Mouse (Mus musculus) heart, embryonic 16.5 days (tissue): Measurements from ENCODE around the gene Rbck1. TPM values are rescaled to one million over a fixed set of nuclear protein-coding genes. Genes with fewer than 3 reads are reported as not detected.

ENCODE experiments used
- ATAC-seq: fragments of 200-750 bp; cut with Nextera tagmentation; replicated peaks from 2 replicates; pipeline ENCODE4 v1.8.0; 2017; ENCODE audit warnings: moderate number of reproducible peaks; ENCODE audit not compliant: insufficient read depth, low FRiP score; ENCODE audit errors: extremely low read depth
- H3K27ac ChIP-seq: fragments of 300-500 bp; sonication (generic); 2 replicates; pipeline ENCODE4 v1.5.1; 2014; ENCODE audit warnings: mild to moderate bottlenecking, low read length, control low read depth, moderate library complexity
- H3K27me3 ChIP-seq: fragments of 300-500 bp; sonication (generic); 2 replicates; pipeline ENCODE4 v1.6.1; 2014; ENCODE audit warnings: low read length, mixed read lengths; ENCODE audit not compliant: control insufficient read depth, insufficient read depth
- H3K36me3 ChIP-seq: fragments of 300-500 bp; sonication (generic); 2 replicates; pipeline ENCODE4 v1.6.1; 2014; ENCODE audit not compliant: control insufficient read depth, insufficient read depth
- H3K4me1 ChIP-seq: fragments of 300-500 bp; sonication (generic); 2 replicates; pipeline ENCODE4 v1.6.1; 2014; ENCODE audit warnings: low read length, mixed read lengths; ENCODE audit not compliant: control insufficient read depth, insufficient read depth
- H3K4me2 ChIP-seq: fragments of 300-500 bp; sonication (generic); 2 replicates; pipeline ENCODE4 v1.6.1; 2014; ENCODE audit warnings: low read depth, mild to moderate bottlenecking, control low read depth, low read length
- H3K4me3 ChIP-seq: fragments of 300-500 bp; sonication (generic); 2 replicates; pipeline ENCODE4 v1.5.1; 2014; ENCODE audit warnings: mild to moderate bottlenecking, control low read depth, low read length
- H3K9ac ChIP-seq: fragments of 300-500 bp; sonication (generic); 2 replicates; pipeline ENCODE4 v1.6.1; 2014; ENCODE audit warnings: low read length, control low read depth
- H3K9me3 ChIP-seq: fragments of 300-500 bp; sonication (generic); replicated peaks from 2 replicates; pipeline ENCODE4 v1.6.1; 2016; ENCODE audit warnings: low read length; ENCODE audit not compliant: control insufficient read depth
- WGBS: fragments of 180-500 bp; shearing (Covaris S2); extraction: QIAGEN DNeasy Blood & Tissue Kit; methylation state at CpG from one replicate; pipeline ENCODE4 v1.1.7; 2014; 5-methylcytosine and 5-hydroxymethylcytosine counted together
- polyA plus RNA-seq: library from polyadenylated mRNA; unstranded; fragments of >200 nt; fragmentation: Nextera tagmentation; extraction: Ambion mirVana; gene quantifications from 2 replicates; pipeline ENCODE4 v1.2.1, GENCODE M21; 2015

Gene Rbck1
- polyA plus RNA-seq, 1 experiment from 2014 or later, result 82.4 TPM

DNA sequence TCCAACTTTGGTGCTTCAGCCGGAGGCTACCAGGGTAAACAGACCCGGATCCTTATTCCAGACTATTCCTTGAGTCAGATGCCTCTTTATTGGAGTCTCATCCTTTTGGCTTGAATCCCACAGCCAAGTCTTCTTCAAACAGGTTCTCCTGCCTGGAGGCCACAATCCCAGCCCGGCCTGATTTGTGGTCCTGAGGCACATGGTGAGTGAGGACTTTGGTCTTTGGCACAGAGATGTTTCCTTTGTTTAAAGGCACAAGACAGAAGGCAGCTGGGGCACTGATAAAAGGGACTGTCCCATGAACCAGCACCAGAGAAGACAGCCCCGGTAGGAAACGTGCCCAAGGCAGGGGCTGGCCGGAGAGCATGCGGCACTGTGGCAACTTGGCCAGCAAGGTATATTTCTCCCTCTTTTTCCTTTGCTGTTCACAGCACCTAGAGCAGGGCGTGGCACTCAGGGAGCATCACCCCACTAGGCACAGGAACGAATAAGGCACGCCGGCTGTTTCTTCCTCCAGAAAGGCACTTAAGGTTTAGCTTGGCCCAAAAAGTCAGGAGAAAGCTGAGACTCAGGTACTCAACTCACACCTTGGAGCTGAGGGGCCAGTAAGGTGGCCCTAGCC lies 5.2 kb upstream of the Rbck1 start:
- Histone ChIP-seq H3K27me3 (no peaks in the 10 kb centered on the region), H3K27ac (no peak overlapping the region), H3K9ac (no peak overlapping the region), H3K4me3 (no peak overlapping the region), H3K4me1 (peaks cover 12% of the 10 kb centered on the region), H3K9me3 (no peaks in the 10 kb centered on the region), H3K36me3 (no peaks in the 10 kb centered on the region), H3K4me2 (no peak overlapping the region)
- WGBS, result 89% methylated on average over 11 of the region's 11 CpGs
- ATAC-seq, result no peak

DNA sequence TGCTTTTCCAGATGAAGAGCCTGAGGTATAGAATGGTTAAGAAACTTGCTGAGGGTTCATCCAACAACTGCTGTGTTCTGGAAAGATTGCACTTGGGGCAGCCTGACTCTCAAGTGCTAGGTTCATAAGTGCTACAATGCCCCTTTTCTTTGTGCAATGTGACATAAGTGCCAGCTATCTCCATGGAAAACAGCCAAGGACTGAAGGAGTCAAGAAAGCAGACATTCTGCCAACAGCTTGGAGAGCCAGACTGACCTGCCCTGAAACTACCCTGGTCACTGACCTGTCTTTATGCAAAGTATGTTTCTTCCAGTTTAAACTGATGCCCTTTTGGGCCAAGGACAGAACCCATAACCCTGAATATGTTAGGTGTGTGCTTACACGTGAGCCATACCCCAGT lies 4.4 kb upstream of the Rbck1 start:
- Histone ChIP-seq H3K4me1 (peaks cover 12% of the 10 kb centered on the region), H3K36me3 (no peaks in the 10 kb centered on the region), H3K27ac (no peak overlapping the region), H3K9me3 (no peaks in the 10 kb centered on the region), H3K4me3 (no peak overlapping the region), H3K9ac (no peak overlapping the region), H3K4me2 (no peak overlapping the region), H3K27me3 (no peaks in the 10 kb centered on the region)
- ATAC-seq, result no peak
- 64% methylated on average over 1 of the region's 1 CpGs for WGBS

DNA sequence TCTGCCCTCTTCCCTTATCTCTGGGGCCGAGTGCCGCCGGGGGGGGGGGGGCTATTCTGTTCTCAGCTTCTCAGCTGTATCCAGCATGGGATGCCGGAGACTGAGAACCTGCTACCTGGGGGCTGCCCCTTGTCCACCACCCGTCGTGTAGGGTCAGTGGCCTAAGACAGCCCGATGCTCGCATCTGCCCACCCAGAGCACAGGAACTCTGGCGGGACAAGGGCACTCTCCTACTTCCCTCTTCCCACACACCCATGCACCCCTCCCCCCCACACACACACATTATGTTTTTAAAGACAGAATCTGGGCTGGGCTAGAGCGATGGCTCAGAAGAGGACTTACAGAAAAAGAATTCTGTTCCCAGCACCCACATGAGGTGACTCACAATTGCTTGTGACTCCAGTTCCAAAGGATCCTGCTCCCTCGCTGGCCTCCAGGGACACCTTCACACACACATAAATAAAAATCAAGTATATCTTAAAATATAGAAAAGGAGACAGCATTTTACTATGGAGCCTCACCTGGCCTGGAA lies 2.9 kb upstream of the Rbck1 start:
- no peak overlapping the region for H3K4me2 ChIP-seq
- no peaks in the 10 kb centered on the region for H3K27me3 ChIP-seq
- H3K4me1 ChIP-seq, result peaks cover 25% of the 10 kb centered on the region
- no peaks in the 10 kb centered on the region for H3K9me3 ChIP-seq
- H3K27ac ChIP-seq, result no peak overlapping the region
- no peak overlapping the region for H3K4me3 ChIP-seq
- H3K9ac ChIP-seq, result no peak overlapping the region
- ATAC-seq, result no peak
- 50% methylated on average over 9 of the region's 11 CpGs for WGBS
- no peaks in the 10 kb centered on the region for H3K36me3 ChIP-seq

DNA sequence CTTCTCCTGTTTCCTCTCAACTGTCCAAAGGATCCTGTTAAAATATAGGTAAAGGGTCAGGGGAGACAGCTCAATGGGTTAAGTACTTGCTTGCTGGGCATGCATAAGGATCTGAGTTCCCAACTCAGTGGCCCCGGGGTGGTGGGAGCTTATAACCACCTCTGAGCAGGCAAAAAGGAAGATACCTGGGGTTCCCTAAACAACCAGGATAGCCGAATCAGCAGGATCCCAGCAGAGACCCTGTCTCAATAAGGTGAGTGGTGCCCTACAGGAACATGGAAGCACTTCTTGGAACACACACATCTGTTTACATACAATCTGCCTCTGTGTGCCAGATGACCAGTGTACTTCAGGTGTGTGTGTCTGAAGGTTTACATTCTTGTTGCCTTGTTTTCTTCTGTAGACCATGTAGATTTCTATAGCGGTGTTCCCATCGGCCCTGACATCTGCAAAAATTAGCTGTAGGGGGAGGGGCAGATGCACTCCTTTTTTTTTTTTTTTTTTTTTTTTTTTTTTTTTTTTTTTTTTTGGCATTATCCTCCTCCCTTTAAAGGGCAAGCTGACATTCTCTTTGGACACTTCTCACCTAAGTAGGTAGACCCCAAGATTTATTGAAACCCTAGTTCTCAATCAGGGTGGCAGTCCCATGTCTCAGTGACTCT lies 1.0 kb upstream of the Rbck1 start:
- 0 out of 2 replicates have a peak, but pooled peaks cover 4% of the 10 kb centered on the region for H3K36me3 ChIP-seq
- no peak overlapping the region for H3K4me2 ChIP-seq
- no peaks in the 10 kb centered on the region for H3K27me3 ChIP-seq
- H3K4me3 ChIP-seq, result no peak overlapping the region
- no peak overlapping the region for H3K27ac ChIP-seq
- 77% methylated on average over 4 of the region's 4 CpGs for WGBS
- H3K9me3 ChIP-seq, result no peaks in the 10 kb centered on the region
- no peak for ATAC-seq
- H3K4me1 ChIP-seq, result peaks cover 26% of the 10 kb centered on the region
- H3K9ac ChIP-seq, result no peak overlapping the region

DNA sequence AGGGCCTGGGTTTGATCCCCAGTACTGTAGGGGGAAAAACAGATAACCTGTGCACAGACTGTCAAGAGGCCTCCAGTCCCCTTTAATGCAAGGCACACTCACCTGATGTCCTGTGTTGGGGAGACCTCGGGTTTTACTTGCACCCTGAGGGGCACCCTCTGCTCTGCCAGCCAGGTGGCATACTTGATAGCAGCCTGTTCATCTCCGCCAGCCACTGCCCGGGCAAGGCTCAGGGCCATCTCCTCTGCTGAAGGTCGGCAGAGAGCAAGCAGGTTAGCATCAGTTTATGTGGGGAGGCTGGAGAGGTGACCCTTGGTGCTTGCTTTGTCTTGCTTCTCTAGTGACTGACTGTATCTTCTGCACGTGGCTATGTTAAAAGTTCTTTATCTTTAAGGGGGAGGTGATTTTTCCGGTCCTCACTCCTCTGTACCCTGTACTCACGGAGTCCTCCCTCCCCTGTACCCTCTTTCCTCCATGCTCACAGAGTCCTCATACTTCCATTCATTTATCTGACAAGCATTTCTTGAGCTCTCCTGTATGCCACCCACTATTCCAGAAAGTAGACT lies 1.5 kb downstream of the Rbck1 start:
- H3K9me3 ChIP-seq, result no peaks in the 10 kb centered on the region
- H3K4me3 ChIP-seq, result peak overlapping the region; percentile 98
- peak overlapping the region; percentile 96; the same call in 1 of the 2 replicates for H3K9ac ChIP-seq
- peaks cover 18% of the 10 kb centered on the region for H3K4me1 ChIP-seq
- no peak overlapping the region for H3K27ac ChIP-seq
- peak overlapping the region; percentile 94 for H3K4me2 ChIP-seq
- peaks cover 11% of the 10 kb centered on the region; the same call in 1 of the 2 replicates for H3K36me3 ChIP-seq
- H3K27me3 ChIP-seq, result no peaks in the 10 kb centered on the region
- WGBS, result 40% methylated on average over 7 of the region's 7 CpGs
- ATAC-seq, result no peak

DNA sequence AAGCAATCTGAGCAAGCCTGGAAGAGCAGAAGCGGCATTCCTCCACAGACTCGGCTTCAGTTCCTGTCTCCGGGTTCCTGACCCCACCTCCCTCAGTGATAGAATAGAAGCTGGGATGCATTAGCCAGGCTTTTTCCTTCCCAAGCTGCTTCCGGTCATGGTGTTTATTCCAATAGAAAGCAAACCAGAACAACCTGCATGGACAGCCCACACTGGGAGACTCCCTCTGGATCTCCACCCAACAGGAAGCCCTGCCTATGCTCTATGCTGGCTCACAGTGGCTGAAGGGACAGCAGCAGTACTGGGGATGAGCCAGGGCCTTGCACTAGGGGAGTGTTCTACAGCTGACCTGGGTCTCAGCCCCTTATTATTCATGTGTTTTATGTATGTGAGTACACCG lies 4.5 kb downstream of the Rbck1 start:
- H3K4me1 ChIP-seq, result peaks cover 15% of the 10 kb centered on the region
- WGBS, result 63% methylated on average over 5 of the region's 5 CpGs
- no peak overlapping the region for H3K27ac ChIP-seq
- H3K36me3 ChIP-seq, result peaks cover 33% of the 10 kb centered on the region
- H3K9me3 ChIP-seq, result no peaks in the 10 kb centered on the region
- H3K4me2 ChIP-seq, result no peak overlapping the region
- no peak overlapping the region for H3K4me3 ChIP-seq
- H3K27me3 ChIP-seq, result no peaks in the 10 kb centered on the region
- no peak overlapping the region for H3K9ac ChIP-seq
- no peak for ATAC-seq

DNA sequence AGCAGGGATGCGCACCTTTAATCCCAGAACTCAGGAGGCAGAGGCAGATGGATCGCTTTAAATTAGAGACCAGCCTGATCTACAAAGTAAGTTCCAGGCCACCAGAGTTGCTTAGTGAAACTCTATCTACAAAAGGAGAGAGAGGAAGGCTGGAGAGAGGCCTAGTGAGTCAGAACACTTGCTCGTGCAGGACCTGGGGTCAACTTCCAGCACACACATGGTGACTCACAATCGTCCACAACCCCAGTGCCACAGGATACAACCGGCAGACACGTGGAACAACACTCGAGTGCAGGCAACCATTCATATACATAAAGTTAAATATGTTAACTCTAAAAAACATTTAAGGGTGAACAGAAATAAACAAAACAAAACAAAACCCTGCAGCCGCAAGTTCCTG lies 5.8 kb downstream of the Rbck1 start:
- no peaks in the 10 kb centered on the region for H3K27me3 ChIP-seq
- H3K4me1 ChIP-seq, result peaks cover 13% of the 10 kb centered on the region
- H3K9me3 ChIP-seq, result no peaks in the 10 kb centered on the region
- no peak overlapping the region for H3K9ac ChIP-seq
- WGBS, result 82% methylated on average over 8 of the region's 8 CpGs
- H3K27ac ChIP-seq, result no peak overlapping the region
- H3K4me3 ChIP-seq, result no peak overlapping the region
- H3K36me3 ChIP-seq, result peaks cover 43% of the 10 kb centered on the region
- no peak overlapping the region for H3K4me2 ChIP-seq
- ATAC-seq, result no peak

DNA sequence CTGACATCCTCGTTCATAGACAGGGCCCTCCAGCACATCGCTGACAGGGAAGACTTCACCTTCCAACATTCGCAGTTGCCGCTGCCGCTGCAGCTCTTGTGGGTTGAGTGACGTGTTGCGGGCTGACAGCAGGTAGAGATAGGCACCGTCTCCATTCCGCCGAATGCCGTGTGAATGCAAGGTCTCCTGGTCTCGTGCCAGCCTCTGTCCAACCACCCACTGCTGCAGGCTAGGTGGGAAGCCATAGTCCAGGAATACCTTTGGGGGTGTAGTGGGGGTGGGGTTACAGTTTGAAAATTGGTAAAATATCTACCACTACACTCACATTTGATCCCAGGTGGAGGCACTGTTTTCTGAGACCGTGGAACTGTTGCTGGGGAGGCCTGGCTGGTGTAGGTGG lies 6.3 kb downstream of the Rbck1 start:
- H3K9me3 ChIP-seq, result no peaks in the 10 kb centered on the region
- no peaks in the 10 kb centered on the region for H3K27me3 ChIP-seq
- peaks cover 48% of the 10 kb centered on the region for H3K36me3 ChIP-seq
- H3K9ac ChIP-seq, result no peak overlapping the region
- no peak overlapping the region for H3K27ac ChIP-seq
- no peak for ATAC-seq
- no peak overlapping the region for H3K4me2 ChIP-seq
- H3K4me1 ChIP-seq, result peaks cover 9% of the 10 kb centered on the region
- WGBS, result 67% methylated on average over 13 of the region's 13 CpGs
- no peak overlapping the region for H3K4me3 ChIP-seq

DNA sequence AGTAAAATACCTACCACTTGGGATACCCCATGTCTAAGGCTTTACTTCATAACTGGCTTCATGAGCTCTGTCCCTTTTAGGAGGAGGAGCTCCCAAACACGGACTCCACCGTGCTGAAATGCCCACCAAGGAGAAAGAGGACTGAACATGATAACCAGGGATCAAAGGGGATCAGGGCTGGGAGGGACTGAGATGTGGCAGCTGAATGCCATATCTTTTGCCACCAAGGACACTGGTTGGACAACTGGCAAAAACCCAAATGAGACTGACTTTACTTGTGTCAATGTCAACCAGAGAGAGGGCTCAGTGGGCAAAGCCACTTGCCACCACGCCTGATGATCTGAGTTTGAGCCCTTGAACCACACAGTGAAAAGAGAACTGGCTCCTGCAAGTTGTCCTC lies 7.6 kb downstream of the Rbck1 start:
- Histone ChIP-seq H3K36me3 (peaks cover 59% of the 10 kb centered on the region), H3K27ac (no peak overlapping the region), H3K27me3 (no peaks in the 10 kb centered on the region), H3K4me1 (no peaks in the 10 kb centered on the region), H3K9ac (no peak overlapping the region), H3K4me3 (no peak overlapping the region), H3K9me3 (no peaks in the 10 kb centered on the region), H3K4me2 (no peak overlapping the region)
- ATAC-seq, result no peak
- WGBS, result 83% methylated on average over 3 of the region's 3 CpGs
